Mouse (Mus musculus): ENCODE measurements around the gene Sowahb.

The Sowahb gene

DNA sequence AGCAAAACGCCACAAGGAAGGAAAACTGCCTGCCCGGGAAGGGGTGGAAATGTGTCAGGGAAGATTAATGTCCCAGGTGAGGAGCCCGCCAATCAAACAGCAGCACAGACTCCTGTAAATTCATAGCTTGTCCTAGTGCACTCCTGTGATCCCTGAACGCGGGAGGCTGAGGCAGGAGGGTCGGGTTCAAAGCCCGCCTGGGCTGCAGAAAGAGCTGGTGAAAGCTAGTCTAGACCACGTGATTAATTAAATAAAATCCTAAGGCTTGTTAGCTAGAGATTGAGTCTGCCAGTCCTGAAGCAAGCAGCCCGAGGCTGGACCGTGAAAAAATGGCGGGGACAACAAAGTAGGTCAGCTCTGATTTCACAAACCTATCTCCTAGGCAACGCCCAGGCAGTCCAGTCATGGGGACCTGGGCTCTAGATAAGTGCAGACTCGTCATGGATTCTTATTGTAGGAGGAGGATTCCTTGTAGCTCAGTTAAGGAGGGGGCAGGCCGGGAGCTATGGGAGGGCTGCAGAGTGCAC lies 38.9 kb downstream of the Sowahb start:
- no peak for DNase-seq (ENCODE audit: extremely low read depth, low read depth)

DNA sequence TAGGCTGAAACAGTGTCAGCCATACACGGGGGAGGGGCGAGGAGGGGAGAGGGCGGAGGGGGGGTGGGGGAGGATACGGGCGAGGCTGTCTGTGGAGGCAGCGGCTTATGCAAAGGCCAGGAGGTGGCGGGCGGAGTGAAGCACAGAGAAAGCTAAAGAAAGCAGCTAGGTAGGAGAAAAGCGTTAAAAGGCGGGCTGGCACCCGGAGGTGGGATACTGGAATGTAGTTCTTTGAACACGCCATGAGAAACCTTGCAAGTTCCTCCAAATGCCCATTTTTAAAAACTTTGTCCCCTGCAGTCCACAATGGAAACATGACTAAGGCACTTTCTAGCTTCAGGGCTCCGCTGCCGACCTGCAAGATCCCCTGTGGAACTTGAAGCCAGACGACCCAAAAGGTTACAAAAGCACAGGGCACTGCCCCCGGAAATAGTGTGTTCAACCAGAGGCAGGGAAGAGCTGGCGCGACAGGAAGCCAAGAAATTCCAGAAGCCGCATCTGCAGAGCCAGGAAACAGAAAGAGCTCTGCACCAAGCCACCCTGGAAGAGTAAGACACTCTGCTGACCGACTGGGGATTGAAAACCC lies 39.5 kb downstream of the Sowahb start:
- no peak for DNase-seq (ENCODE audit: extremely low read depth, low read depth)

DNA sequence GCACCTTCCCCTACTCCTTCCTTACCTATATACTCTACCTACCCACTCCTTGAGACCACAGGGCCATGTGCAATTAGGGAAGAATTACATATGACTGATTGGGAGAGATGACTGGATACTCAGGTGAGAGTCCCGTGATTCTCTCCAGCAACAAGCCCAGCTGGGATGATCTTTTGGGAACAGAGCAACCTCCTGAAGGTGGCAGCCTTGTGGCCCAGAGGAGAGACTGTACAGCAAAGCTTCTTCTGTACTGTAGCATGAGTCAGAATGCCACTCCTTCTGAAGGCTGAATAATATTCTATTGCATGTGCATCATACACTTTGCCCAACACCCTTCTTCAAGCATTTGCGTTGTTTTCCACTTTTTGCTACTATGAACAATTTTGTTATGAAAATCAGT lies 42.2 kb downstream of the Sowahb start:
- DNase-seq (ENCODE audit: extremely low read depth, low read depth), result no peak

DNA sequence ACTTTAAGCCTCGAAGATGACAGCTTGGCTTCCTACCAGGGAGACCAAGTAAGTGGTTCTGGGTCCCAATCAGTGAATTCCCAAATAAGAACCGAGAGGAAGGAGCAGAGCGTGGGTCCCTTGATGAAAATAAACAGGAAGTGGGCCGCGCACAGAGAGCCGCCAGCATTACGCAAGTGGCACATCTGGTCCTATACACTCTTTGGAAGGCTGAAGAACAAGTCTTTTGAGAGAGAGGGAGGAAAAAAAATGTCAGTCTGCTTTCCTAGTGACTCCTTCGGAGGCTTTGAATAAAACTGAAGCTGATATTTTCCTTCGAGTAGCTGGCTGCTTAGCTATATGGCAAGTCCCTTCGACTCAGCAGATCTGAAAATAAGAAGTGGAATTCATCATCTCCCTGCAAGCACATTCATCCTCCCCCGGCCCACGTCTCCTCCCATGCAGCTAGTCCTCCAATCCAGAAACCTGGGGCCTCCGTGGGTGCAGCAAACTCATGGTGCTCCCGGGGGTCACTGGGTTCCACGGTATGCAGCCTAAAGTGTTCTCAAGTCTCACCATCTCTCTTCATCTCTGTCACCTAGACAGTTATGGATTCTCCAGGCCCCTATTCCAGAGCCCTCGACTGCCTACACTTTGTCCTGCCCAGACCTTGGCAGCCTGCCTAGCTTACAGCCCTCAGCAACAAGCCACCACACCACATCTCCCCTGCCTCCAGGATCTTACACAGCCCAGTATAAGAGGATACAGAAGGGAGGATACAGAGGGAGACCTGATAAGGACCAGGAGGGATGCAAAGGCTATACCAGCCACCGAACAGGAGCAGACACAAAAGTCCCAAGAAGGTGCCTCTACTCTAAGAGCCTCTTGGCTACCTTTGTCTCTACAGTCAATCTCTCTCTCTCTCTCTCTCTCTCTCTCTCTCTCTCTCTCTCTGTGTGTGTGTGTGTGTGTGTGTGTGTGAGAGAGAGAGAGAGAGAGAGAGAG lies 43.8 kb downstream of the Sowahb start:
- DNase-seq (ENCODE audit: extremely low read depth, low read depth), result peak; percentile 78

DNA sequence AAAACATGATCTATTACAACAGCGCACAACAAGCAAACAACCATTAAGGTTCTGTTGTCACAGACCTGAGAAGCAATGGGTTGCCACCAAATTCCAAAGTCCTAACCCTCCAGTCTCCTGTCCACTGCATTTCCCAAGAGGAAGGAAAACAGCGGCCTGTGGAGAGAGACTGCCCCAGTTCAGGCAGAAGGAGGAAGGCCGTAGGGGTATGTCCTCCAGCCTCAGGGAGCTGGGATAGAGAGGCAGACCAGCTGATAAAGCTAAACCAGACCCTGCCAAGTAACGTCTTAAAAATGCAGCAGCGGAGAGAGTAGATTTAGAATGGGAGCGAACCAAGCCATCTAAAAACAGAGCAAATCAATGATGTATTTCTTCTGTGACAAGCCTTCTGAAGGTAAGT lies 44.8 kb downstream of the Sowahb start:
- no peak for DNase-seq (ENCODE audit: extremely low read depth, low read depth)

DNA sequence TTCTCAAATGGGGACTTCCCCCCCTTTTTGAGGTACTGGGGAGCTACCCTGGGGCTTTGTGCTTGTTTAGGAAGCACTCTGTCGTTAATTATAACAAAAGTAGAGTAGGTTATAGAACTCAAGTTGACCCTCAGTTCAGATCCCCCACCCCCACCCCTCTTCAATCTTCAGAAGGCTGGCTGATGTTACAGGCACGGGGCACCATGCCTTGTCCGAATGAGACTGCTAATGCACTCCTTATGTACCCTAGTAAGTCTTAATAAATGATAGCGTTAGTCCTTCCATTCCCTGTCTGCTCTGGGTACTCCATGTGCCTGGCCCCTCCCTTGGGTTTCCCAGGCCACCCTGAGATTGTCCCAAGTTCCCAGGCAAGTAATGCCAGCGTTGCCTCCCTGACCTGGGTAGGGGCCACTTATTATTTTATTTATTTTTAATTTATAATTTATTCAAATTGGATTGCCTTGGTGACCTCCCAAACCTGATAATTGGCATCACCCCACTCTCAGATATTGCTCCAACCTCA lies 46.3 kb downstream of the Sowahb start:
- DNase-seq (ENCODE audit: extremely low read depth, low read depth), result no peak

DNA sequence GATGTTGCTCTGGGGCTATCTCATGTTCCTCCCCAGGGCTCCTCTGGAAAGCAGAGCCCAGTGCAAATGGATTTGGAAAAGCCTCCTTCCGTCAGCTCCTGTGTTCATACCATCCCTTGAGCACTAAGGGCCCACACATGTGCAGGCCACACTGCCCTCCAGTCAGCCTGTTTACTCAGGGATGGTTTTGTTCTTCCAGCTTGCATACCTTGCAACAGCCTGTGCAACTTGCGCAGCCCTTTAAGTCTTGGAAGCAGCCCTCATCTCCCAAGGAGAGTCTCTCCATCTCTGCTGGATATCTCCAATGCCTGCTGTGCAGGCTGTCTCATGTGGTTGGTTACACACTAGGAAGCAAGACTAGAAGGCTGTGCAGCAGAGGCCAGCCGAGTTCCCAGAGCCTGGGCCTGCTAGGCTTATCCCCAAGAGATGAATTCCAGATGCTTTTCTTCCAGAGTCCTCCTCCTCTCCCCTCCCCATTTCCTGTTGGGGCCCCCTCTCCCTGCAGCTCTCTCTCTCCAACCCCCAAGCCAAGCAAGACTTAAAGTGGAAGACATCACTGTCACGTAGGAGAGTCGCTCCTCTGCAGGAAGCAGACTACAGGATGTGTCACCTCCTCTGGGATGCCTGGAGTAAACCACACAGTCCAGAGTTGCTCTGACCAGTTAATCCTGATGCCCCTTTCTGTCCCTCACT lies 47.2 kb downstream of the Sowahb start:
- DNase-seq (ENCODE audit: extremely low read depth, low read depth), result no peak

DNA sequence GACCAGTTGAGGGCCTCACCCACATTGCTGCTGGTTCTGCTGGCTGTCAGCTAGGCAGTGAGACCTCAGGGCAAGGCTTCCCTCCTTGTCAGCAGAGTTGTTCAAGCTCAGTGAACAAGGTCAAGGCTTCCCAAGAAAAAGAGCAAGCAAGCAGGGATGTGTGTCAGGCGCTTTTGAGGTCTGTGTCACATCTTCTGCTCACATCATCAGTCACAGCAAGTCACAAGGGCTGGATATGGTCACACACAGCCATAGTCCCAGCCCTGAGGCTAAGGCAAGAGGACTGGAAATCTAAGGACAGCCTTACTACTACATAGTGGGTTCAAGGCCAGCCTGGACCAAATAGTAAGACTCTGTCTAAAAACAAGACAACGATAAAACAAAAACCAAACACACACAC lies 50.0 kb downstream of the Sowahb start:
- no peak for DNase-seq (ENCODE audit: extremely low read depth, low read depth)

DNA sequence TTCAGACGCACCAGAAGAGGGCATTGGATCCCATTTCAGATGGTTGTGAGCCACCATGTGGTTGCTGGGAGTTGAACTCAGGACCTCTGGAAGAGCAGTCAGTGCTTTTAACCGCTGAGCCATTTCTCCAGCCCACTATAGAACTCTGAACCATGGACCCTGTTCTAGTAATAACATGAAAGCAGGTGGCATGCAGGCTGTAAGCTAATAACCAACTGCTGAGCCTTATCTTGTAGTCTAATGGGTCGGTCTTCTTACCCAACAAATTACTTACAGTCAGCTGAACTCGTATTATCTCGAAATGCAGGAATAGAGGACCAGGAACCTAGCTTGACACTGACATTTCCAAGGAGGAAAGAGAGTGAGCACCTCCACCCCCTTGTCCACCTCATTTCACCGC lies 50.5 kb downstream of the Sowahb start:
- peak; percentile 78 for DNase-seq (ENCODE audit: extremely low read depth, low read depth)

DNA sequence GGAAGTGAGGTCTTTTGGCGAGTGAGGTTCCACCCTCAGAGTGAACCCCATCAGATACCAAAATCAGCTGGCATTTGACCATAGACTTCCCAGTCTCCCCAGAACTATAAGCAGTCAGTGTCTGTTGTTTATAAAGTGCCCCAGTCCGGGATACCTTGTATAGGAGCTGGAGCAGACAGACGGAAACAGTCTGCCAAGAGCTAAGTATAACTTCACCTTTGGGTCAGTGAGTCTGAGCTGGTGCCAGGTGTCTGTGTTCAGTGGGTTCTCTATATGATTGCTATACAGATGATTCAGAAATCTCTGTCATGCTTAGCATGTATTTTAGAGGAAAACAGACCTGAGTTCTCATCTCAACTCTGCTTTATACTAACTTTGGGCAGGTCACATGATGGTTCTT lies 52.7 kb downstream of the Sowahb start:
- no peak for DNase-seq (ENCODE audit: extremely low read depth, low read depth)

Measured in MEL-GATA-1-ER (cell line).